Mouse (Mus musculus) olfactory bulb, adult 2 months (tissue): ENCODE measurements around the gene Gm3952. TPM values are rescaled to one million over a fixed set of nuclear protein-coding genes. Genes with fewer than 3 reads are reported as not detected.

ENCODE experiments used
- H3K27ac ChIP-seq: fragments of 200-500 bp; 2 replicates; pipeline ENCODE4 v1.5.1; 2012; ENCODE audit warnings: low read depth, low read length; ENCODE audit not compliant: insufficient read depth
- H3K4me1 ChIP-seq: fragments of 200-500 bp; 2 replicates; pipeline ENCODE4 v1.6.1; 2012; ENCODE audit warnings: low read length; ENCODE audit not compliant: control insufficient read depth, insufficient read depth
- H3K4me3 ChIP-seq: fragments of 200-500 bp; 2 replicates; pipeline ENCODE4 v1.5.1; 2012; ENCODE audit warnings: mild to moderate bottlenecking, low read depth, low read length, moderate library complexity; ENCODE audit not compliant: insufficient read depth
- CTCF ChIP-seq: fragments of 200-500 bp; IDR thresholded peaks from 2 replicates; pipeline ENCODE4 v1.5.1; 2012; ENCODE audit warnings: low read depth, mild to moderate bottlenecking, low read length, moderate library complexity; ENCODE audit not compliant: insufficient read depth
- POLR2A ChIP-seq: fragments of 200-500 bp; IDR thresholded peaks from 2 replicates; pipeline ENCODE4 v1.6.1; 2012; ENCODE audit warnings: mild to moderate bottlenecking, low read depth, low read length, moderate library complexity; ENCODE audit not compliant: insufficient read depth
- WGBS: fragments of 180-500 bp; shearing (Covaris S2); methylation state at CpG from one replicate; pipeline ENCODE4 v1.1.7; 2018; 5-methylcytosine and 5-hydroxymethylcytosine counted together
- polyA plus RNA-seq: library from polyadenylated mRNA; stranded (reverse); fragments of >200 nt; gene quantifications from 2 replicates; pipeline ENCODE4 v1.2.4, GENCODE M21; 2012; ENCODE audit warnings: low replicate concordance; ENCODE audit not compliant: missing spikeins, insufficient read depth, insufficient read length

Gene Gm3952
- polyA plus RNA-seq, 1 experiment: not detected

DNA sequence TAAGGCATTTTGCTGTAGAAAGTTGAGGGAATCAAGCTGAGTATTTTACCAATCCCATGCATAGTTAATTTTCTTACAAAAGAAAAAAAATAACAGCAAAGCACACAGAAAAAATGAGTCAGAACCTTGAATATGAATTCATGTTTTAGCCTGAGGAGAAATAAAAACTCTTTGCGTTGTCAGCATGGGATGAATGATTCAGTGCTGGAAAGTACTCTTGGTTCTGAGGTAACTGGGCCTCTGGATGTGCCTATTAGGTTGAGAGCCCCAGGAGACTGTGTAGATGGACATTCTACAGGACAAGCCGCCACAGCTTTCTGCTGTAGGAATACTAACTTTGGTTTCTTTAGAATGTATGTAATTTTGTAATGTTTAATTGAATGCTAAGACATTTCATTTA is 93.7 kb downstream of the Gm3952 start:
- no peaks in the 10 kb centered on the region for H3K4me1 ChIP-seq
- WGBS: 77% methylated on average over 2 of the region's 2 CpGs
- TF ChIP-seq CTCF (no peak), POLR2A (no peak)
- no peak overlapping the region for H3K27ac ChIP-seq
- no peak overlapping the region for H3K4me3 ChIP-seq

DNA sequence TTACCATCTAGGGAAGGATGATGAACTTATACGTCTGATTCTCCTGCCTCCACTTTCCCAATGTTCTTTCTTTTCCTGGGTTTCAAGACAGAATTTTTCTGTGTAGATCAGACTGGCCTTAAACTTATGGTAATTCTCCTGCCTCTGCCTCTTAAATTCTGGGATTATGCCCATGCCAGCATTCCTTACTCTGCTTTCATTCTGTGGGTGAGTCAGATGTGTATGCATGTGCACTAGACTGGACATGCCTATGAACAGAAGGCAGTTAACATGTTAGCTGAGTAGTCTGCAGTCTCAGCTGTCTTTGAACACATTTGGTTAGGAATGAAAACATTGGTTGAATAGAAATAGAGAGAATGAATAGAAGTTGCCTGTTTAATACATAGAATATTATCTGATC is 94.1 kb downstream of the Gm3952 start:
- Histone ChIP-seq H3K4me3 (no peak overlapping the region), H3K27ac (no peak overlapping the region)

DNA sequence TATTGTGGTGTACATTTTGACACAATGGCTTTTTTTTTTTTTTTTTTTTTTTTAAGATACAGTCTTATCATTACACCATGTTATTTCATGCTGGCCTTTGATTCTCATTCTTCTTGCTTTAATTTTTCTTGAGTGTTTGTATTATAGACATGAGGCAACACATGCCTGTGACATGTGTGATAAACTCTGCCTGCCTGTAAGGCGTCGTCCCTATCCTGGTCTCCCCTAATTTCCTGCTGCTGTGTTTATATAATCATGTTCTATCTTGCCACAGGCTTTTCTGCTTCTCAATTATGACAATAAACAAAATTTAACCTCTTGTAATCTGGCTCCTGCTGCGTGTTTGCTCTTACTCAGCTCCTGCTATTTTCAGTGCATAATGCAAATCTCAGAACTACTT is 100.5 kb downstream of the Gm3952 start:
- Histone ChIP-seq H3K4me1 (no peaks in the 10 kb centered on the region), H3K4me3 (no peak overlapping the region), H3K27ac (no peak overlapping the region)
- 66% methylated on average over 3 of the region's 3 CpGs for WGBS
- TF ChIP-seq CTCF: no peak
- TF ChIP-seq POLR2A: no peak

More for the DNA sequence above, 94.1 kb downstream of the Gm3952 start:
- no peak for TF ChIP-seq POLR2A
- no peak for TF ChIP-seq CTCF
- H3K4me1 ChIP-seq: no peaks in the 10 kb centered on the region
- WGBS: 76% methylated on average over 1 of the region's 1 CpGs

DNA sequence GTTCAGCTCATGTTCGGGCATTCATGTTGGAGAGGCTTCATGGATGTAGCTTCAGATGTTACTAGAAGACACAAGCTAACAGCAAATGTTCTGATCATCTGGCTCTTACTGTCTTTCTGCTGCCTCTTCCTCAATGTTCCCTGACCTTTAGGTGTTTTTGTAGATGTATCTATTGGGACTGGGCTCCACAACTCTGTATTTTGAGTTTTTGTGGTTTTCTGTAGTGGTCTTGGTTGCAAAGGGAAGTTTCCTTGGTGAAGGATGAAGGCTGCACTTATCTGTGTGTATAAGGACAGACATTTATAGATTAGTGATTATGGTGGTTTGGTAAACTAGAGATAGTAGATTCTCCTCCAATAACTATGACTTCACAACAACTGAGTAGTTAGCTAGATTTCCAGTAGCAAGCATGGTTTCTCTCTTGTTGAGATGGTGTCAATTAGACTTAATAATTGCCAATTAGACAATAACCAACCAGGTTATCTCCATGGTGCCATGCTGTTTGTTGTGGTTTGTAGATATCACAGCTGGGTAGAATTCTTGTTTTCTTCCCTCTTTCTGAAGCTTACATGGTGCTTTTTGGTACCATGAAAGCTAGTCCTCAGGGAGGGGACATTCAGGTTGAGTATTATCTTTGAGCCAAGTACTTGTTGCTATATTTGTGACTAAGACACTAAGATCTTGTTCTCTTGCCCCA is 101.6 kb downstream of the Gm3952 start:
- WGBS: 93% methylated on average over 1 of the region's 1 CpGs
- no peaks in the 10 kb centered on the region for H3K4me1 ChIP-seq
- H3K4me3 ChIP-seq: no peak overlapping the region
- no peak overlapping the region for H3K27ac ChIP-seq
- TF ChIP-seq POLR2A (no peak), CTCF (no peak)

Other genes with a start within 250 kb of the Gm3952 start
- gene Itgb1, start 113.0 kb downstream of the Gm3952 start, polyA plus RNA-seq: 105 and 158 TPM in 2 replicates